Mouse (Mus musculus) erythroblast, embryonic 14.5 days (primary cell): ENCODE measurements around the gene Clk1. TPM values are rescaled to one million over a fixed set of nuclear protein-coding genes. Genes with fewer than 3 reads are reported as not detected.

Source experiments
- H3K27me3 ChIP-seq: 2 replicates; pipeline ENCODE4 v1.6.1; 2012; ENCODE audit warnings: inconsistent platforms; ENCODE audit not compliant: control insufficient read depth
- H3K36me3 ChIP-seq: 2 replicates; pipeline ENCODE4 v1.6.1; 2012; ENCODE audit warnings: mild to moderate bottlenecking, inconsistent platforms; ENCODE audit not compliant: control insufficient read depth
- H3K4me1 ChIP-seq: 2 replicates; pipeline ENCODE4 v1.6.1; 2012; ENCODE audit warnings: inconsistent platforms; ENCODE audit not compliant: control insufficient read depth
- H3K4me3 ChIP-seq: replicated peaks from 2 replicates; pipeline ENCODE3; 2012; ENCODE audit warnings: moderate library complexity, mild to moderate bottlenecking, inconsistent platforms
- H3K9me3 ChIP-seq: 2 replicates; pipeline ENCODE4 v1.6.1; 2012; ENCODE audit warnings: low read length, inconsistent platforms, mixed read lengths; ENCODE audit not compliant: control insufficient read depth
- GATA1 ChIP-seq: IDR thresholded peaks from 2 replicates; pipeline ENCODE4 v1.6.1; 2012; ENCODE audit warnings: low read length, inconsistent platforms, mixed read lengths
- TAL1 ChIP-seq: IDR thresholded peaks from 3 replicates; pipeline ENCODE4 v1.6.1; 2012; ENCODE audit warnings: low read length, inconsistent platforms, mixed read lengths
- polyA plus RNA-seq: library from polyadenylated mRNA; stranded (reverse); fragments of >175 nt; gene quantifications from 2 replicates; pipeline ENCODE4 v1.2.3, GENCODE M21; 2012

Clk1 gene
- 1.5 and 2.9 TPM in 2 replicates for polyA plus RNA-seq

DNA sequence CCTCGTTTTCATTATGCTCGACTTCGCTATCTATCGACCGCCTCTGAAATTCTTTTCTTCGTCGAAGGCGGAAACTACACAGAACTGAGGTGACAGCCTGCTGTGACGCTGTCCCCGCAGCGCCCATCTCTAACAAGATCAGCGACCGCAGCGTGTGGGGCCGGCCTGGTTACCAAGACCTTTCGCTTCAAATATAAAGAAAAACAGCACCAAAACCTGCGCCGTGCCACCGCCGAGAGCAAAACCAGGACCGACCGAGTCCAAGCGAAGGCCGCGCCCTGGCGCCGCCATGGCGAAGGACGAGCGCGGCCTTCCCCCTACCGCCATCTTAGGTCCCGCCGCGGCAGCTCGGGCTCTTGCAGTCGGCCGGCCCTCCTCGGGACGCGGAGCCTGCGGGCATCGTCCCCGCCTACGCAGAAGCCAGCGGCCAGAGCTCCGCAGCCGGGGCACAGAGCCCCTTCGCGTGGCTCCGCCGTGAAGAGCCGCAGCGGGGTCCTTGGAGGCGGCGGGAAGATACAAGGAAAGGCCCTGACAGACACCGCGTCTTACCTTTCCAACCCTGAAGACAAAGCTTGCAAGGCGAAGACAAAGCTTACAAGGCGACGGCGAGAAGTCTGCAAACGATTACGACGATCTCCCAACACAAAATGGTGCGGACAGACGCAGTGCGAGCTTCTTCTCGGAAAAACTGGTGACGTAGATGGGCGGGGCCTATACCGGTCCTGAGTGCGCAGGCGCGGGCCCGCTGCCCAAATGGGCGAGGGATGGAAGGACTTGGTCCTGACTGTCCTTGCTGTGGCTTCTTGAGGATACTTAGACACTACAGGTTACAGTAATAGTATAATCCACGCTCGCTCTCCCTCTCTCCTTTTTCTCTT, at the start of gene Clk1:
Gene Clk1, minus strand, starts transcription at position 696 of the 878 bp plus-strand sequence.
- no peak for TF ChIP-seq TAL1
- no peak for TF ChIP-seq GATA1
- peaks cover 37% of the 10 kb centered on the region for H3K4me1 ChIP-seq
- peak within 1 kb of the TSS; percentile 90 for H3K4me3 ChIP-seq
- peaks cover 43% of the 10 kb centered on the region for H3K36me3 ChIP-seq
- H3K27me3 ChIP-seq = no peaks in the 10 kb centered on the region
- H3K9me3 ChIP-seq = no peaks in the 10 kb centered on the region

- H3K36me3 ChIP-seq = peaks cover 98% of the 10 kb centered on the region
- no peaks in the 10 kb centered on the region for H3K9me3 ChIP-seq
- no peaks in the 10 kb centered on the region for H3K4me1 ChIP-seq
- no peak overlapping the region for H3K4me3 ChIP-seq
- no peaks in the 10 kb centered on the region for H3K27me3 ChIP-seq
- no peak for TF ChIP-seq GATA1
- TF ChIP-seq TAL1 = no peak
These were observed 41.7 kb upstream of the Clk1 start for GRCm38 (mm10) chr1:58465561-58465960.

DNA sequence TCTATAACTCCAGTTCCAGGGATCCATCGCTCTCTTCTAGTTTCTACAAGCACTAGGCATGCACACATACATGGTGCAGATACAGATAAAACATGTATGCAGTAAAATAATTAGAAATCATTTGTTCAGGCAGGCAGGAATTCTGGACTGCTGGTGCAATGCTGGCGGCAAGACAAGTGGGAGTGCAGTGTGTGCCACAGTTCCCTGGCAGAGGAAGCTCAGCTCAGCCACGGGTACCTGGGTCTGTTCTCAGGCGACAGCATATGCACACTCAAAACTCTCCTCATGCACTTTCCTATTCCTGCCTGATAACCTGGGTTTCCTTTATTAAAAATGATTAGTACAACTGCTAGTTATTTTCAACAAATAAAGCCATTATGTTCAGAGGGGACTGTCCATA, 41.2 kb upstream of the Clk1 start:
- no peaks in the 10 kb centered on the region for H3K4me1 ChIP-seq
- no peaks in the 10 kb centered on the region for H3K27me3 ChIP-seq
- TF ChIP-seq TAL1 (no peak), GATA1 (no peak)
- no peaks in the 10 kb centered on the region for H3K9me3 ChIP-seq
- H3K4me3 ChIP-seq = no peak overlapping the region
- peaks cover 98% of the 10 kb centered on the region for H3K36me3 ChIP-seq

DNA sequence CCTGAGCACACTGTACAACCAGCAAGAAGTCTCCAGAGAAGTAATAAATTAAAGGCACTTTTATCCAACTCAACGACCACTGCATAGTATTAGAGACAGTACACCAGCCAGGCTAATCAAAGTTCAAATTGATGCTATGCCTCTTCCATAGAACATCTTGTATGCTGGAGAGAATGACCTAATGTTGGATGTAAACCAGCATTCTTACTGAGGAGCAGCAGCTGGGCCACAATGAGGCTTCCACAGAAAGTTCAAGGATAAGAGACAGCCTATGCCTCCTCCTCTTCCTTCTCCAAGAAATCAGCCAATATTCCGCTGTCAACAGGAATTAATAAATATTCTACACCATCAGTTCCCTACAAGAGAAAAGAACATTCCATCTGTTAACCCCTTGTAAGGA, 40.1 kb upstream of the Clk1 start:
- no peak for TF ChIP-seq GATA1
- no peak for TF ChIP-seq TAL1
- Histone ChIP-seq H3K27me3 (no peaks in the 10 kb centered on the region), H3K4me1 (no peaks in the 10 kb centered on the region), H3K36me3 (peaks cover 97% of the 10 kb centered on the region), H3K4me3 (no peak overlapping the region), H3K9me3 (no peaks in the 10 kb centered on the region)

DNA sequence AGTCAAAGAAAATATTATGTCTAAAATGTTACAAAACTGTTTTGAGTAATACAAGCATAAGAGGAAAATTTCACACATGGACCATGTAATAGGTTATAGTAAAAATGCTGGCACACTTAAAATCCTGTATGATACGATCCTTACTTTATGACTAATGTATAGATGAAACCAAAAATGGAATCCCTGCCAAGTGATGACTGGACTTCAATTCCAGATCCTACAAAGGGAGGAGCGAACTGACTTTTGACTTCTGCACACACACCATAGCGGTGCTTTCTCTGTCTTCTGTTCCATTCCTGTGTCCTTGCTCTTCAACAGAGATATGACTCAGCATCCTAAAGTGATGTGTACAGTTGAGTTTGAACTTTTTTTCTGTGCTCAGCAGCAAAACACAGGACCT, 36.7 kb upstream of the Clk1 start:
- H3K4me1 ChIP-seq = no peaks in the 10 kb centered on the region
- H3K27me3 ChIP-seq = no peaks in the 10 kb centered on the region
- no peak overlapping the region for H3K4me3 ChIP-seq
- H3K9me3 ChIP-seq = no peaks in the 10 kb centered on the region
- TF ChIP-seq TAL1 (no peak), GATA1 (no peak)
- peaks cover 93% of the 10 kb centered on the region for H3K36me3 ChIP-seq

- H3K4me1 ChIP-seq = no peaks in the 10 kb centered on the region
- H3K9me3 ChIP-seq = no peaks in the 10 kb centered on the region
- no peak for TF ChIP-seq GATA1
- no peak for TF ChIP-seq TAL1
- H3K27me3 ChIP-seq = no peaks in the 10 kb centered on the region
- H3K36me3 ChIP-seq = peaks cover 91% of the 10 kb centered on the region
- H3K4me3 ChIP-seq = no peak overlapping the region
These were observed 35.0 kb upstream of the Clk1 start for GRCm38 (mm10) chr1:58458867-58459266.

DNA sequence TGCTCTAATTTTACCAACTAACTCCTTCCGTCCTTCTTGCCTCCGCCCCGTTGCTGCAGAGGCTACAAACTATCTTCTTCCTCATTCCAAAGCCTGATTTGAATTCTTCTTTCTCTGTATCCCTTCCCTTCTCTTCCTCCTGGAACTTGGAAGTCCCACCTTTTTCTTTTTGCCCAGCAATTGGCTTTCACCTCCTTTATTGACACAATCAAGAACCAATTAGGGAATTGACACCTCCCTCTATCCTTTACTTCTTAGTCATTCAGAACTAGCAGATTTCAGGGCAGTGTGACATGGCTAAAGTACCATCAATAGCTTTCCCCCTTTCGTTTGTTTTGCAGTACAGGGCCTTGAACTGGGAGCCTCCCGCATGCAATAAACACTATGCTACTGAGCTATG, 34.3 kb upstream of the Clk1 start:
- no peak for TF ChIP-seq TAL1
- no peak for TF ChIP-seq GATA1
- peaks cover 2% of the 10 kb centered on the region for H3K9me3 ChIP-seq
- H3K36me3 ChIP-seq = peaks cover 91% of the 10 kb centered on the region

GRCm38 (mm10) chr1:58454316-58454715, 30.4 kb upstream of the Clk1 start:
- Histone ChIP-seq H3K36me3 (peaks cover 82% of the 10 kb centered on the region), H3K9me3 (peaks cover 2% of the 10 kb centered on the region), H3K4me1 (peaks cover 3% of the 10 kb centered on the region), H3K4me3 (no peak overlapping the region), H3K27me3 (no peaks in the 10 kb centered on the region)
- TF ChIP-seq TAL1 (no peak), GATA1 (no peak)

More for the DNA sequence above, 34.3 kb upstream of the Clk1 start:
- Histone ChIP-seq H3K4me1 (no peaks in the 10 kb centered on the region), H3K27me3 (no peaks in the 10 kb centered on the region), H3K4me3 (no peak overlapping the region)

DNA sequence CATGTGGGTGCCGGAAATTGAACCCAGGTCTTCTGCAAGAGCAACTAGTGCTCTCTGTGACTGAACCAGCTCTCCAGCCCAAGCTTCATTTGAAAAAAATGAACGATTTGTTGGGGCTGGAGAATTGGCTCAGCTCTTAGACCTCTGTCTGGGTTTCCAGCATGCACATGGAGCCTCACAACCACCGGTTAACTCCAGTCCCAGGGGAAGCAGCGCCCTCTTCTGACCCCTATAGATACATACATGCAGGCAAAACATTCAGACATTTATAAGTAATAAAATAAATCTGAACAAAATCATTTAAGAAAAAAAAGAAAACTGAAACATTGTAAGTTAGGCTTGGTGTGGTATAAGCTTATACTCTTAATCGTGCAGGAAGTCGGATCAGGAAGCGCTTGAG, 24.5 kb upstream of the Clk1 start:
- TF ChIP-seq GATA1 (no peak), TAL1 (no peak)
- peaks cover 53% of the 10 kb centered on the region for H3K36me3 ChIP-seq
- H3K9me3 ChIP-seq = no peaks in the 10 kb centered on the region; the same call in 1 of the 2 replicates
- no peak overlapping the region for H3K4me3 ChIP-seq
- peaks cover 43% of the 10 kb centered on the region for H3K4me1 ChIP-seq
- no peaks in the 10 kb centered on the region for H3K27me3 ChIP-seq

DNA sequence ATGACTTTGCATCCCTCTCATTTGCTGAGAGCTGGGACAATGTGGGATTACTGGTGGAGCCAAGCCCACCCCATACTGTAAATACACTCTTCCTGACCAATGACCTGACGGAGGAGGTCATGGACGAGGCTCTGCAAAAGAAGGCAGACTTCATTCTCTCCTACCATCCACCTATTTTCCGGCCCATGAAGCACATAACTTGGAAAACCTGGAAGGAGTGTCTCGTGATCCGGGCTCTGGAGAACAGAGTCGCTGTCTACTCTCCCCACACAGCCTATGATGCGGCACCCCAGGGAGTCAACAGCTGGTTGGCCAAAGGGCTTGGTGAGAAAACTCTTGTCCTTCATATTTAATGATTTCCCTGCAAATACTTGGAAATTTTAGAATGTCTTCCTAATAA, 23.9 kb upstream of the Clk1 start:
- Histone ChIP-seq H3K9me3 (no peaks in the 10 kb centered on the region), H3K4me3 (no peak overlapping the region), H3K27me3 (no peaks in the 10 kb centered on the region), H3K4me1 (peaks cover 43% of the 10 kb centered on the region), H3K36me3 (peaks cover 46% of the 10 kb centered on the region)
- TF ChIP-seq GATA1 (no peak), TAL1 (no peak)
